Mouse (Mus musculus) thymus, postnatal 0 days (tissue): ENCODE data around the gene Maml3. TPM values are rescaled to one million over a fixed set of nuclear protein-coding genes. Genes with fewer than 3 reads are reported as not detected.
A peak's percentile ranks its signal among the peaks of the same experiment; 100 is the strongest.

Source experiments
- DNase-seq: peaks from one replicate; pipeline ENCODE4 v3.0.0-alpha.2; 2015; ENCODE audit warnings: low spot score
- polyA plus RNA-seq: library from polyadenylated mRNA; unstranded; fragments of >200 nt; fragmentation: Nextera tagmentation; extraction: Ambion mirVana; gene quantifications from 2 replicates; pipeline ENCODE4 v1.2.1, GENCODE M21; 2015

Maml3 gene
- polyA plus RNA-seq, 1 experiment from 2014 or later, result 2.6 TPM

DNA sequence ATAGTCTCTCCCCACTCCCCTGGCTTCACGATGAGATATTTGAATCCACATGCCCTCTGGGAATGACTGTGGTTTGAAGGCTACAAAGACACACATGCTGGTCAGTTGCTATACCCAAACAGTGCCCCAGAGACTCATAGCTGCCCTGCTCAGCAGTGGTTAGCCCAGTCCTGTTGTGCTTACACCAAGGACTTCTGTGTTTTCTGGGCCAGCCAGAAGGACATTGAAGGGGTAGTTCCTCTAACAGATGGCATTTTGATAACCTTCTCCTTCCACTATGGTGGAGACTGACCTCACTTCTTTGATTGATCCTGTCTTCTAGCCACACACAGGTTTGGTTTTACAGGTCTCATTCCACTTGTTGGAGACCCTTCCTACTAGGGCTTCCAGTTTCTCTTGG, 189.5 kb downstream of the Maml3 start:
- DNase-seq, result no peak

- peak; percentile 48 for DNase-seq
These were observed 190.0 kb downstream of the Maml3 start for GRCm38 (mm10) chr3:51914900-51915299.

- DNase-seq, result no peak
These were observed 191.4 kb downstream of the Maml3 start for GRCm38 (mm10) chr3:51913498-51913897.

DNA sequence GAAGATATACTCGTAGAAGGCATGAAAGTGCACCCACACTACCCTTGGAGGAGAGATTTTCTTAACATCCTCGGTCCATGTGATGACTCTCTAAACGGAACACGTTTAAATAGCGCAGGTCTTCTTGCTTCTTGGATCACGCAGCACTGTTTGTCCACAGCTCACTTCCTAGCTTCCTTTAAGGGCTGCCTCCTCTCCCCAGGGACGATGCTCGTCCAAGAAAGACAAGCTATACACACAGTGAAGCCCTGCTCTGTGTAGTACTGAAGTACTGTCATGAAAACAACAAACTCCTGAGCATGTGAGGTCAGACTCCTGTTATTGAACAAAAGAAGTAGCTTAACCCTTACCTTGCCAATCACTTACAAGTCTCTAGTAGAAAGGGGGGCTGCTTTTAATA, 192.7 kb downstream of the Maml3 start:
- no peak for DNase-seq

DNA sequence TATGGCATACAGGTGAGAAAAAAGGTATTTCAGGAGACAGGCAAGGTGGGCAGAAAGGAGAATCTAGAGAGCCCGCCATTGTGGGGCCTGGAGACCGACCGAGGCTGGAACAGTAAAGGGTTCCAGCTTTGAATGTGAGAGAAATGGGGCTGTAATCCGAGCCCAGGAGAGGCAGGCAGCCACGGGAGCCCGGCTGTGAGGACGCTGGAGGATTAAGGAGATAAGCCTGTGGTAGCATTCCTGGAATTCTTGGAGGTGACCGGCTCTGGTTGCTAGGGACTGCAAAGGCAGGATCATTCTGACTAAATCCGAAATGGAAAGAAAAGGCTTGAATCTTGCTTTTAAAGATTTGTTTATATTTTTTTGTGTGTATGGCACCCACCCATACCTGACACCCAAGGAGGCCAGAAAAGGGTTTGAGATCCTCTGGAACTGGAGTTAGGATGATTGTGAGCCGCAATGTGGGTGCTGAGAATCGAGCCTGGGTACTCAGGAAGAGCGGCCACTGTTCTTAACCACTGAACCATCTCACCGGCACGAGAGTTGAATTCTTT, 196.4 kb downstream of the Maml3 start:
- DNase-seq, result no peak

GRCm38 (mm10) chr3:51907113-51907860, 197.6 kb downstream of the Maml3 start:
- DNase-seq, result no peak

DNA sequence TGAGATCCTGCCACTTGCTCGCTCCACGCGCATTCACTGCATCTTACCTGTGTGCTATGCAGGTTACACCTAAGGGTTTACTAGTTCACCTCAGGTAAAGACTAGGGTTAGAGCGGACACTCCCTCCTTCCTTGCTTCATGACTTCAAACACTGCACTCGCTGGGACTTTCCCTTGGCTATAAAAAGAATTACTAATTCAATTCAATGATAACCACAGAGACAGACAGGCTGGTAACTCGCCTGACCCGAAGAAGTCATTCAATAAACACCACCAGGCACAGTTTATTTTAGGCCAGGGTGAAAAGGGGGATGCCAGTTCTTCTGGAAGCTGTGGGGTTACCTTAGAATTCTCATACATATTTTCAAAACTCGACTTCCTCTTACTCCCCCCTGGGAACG, 199.0 kb downstream of the Maml3 start:
- DNase-seq, result no peak

- DNase-seq, result no peak
These were observed 200.5 kb downstream of the Maml3 start for GRCm38 (mm10) chr3:51904357-51904855.

DNA sequence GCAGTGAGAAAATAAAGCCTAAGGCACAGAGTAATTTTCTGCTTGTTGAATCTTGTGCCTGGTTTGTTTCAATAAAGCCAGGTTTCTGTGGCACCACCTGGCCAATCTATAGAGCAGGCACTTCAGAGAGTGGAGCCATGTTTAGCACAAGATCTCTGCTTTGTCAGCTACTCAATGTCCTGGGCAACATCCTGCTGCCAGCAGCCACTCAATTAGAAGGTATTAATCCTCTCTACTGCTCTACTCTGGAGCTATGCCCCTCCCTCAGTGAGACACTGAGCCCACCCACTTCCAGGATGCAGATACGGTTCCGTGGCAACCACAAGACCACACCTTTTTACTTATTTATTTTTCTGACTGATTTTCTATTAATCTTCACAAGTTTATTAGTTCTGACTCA, 203.7 kb downstream of the Maml3 start:
- DNase-seq, result no peak

GRCm38 (mm10) chr3:51894514-51894913, 210.4 kb downstream of the Maml3 start:
- DNase-seq, result peak; percentile 49

GRCm38 (mm10) chr3:51891562-51892119, 213.2 kb downstream of the Maml3 start:
- no peak for DNase-seq

GRCm38 (mm10) chr3:51890181-51890580, 214.7 kb downstream of the Maml3 start:
- DNase-seq, result no peak

DNA sequence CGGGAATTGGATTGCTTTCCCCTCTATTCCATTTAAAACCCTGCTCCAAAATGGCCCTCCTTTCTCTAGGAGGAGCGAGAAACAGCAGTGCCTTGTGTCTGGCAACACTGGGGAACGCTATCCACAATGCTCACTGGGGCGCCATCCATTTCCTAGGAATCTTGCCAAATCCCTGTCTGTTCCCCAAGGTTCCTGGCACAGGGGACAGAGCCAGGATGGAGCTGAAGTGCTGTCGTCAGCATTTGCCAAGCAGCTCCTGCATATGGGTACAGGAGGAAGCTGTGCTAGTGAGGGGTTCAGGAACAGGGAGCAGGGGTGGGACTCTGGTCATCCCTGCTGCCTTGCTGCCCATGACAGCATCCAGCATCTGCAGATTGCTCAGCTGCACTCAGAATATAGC, 215.1 kb downstream of the Maml3 start:
- no peak for DNase-seq

GRCm38 (mm10) chr3:51888662-51889433, 216.0 kb downstream of the Maml3 start:
- DNase-seq, result no peak

- no peak for DNase-seq
These were observed 216.6 kb downstream of the Maml3 start for GRCm38 (mm10) chr3:51888295-51888661.

- no peak for DNase-seq
These were observed 219.0 kb downstream of the Maml3 start for GRCm38 (mm10) chr3:51885920-51886319.

- DNase-seq, result no peak
These were observed 219.4 kb downstream of the Maml3 start for GRCm38 (mm10) chr3:51885487-51885886.

DNA sequence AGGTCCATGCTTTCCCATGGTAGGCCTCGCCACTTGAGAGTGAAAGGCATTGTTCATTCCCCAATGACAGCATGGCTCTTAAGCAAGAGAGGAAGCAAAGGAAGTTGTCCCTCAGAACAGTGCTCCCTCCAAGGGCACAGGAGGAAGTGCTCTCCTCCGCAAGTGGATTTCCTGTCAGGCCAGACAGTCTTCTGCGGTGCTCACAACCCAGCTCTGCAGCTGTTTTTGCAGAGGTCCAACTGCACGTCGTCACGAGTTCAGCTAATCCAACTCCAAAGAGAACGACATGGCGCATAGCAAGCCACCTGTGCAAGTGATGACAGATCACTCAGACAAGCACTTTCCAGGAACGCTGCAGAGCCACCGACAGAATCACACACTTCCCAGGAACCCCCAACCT, 222.9 kb downstream of the Maml3 start:
- peak; percentile 87 for DNase-seq

- no peak for DNase-seq
These were observed 223.5 kb downstream of the Maml3 start for GRCm38 (mm10) chr3:51881393-51881792.

DNA sequence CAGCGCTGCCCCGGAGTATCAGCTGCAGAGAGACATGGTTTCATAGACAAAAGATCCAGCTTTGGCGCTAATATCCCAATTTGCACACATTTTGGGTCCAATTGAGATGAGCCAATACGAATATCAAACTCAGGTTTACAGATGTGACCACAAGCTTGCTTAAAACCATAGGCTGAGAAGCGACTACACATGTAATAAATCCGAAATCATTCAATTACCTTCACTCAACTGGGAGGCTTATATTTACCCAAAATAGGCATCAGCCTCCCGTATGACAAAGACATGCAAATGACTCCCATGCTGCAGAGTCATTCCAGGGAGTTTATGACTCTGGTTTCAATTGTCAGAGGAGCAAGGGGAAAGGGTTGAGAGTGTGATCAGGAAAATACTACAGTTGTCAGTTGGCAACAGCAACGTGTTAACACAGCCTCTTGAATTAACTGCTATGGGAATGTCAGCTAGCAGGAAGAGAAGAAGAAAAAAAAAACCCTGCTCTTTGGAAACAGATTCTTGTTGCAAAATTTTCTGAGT, 224.3 kb downstream of the Maml3 start:
- no peak for DNase-seq

GRCm38 (mm10) chr3:51879211-51879610, 225.7 kb downstream of the Maml3 start:
- DNase-seq, result no peak

- no peak for DNase-seq
These were observed 226.3 kb downstream of the Maml3 start for GRCm38 (mm10) chr3:51878577-51878976.
